Mouse (Mus musculus) layer of hippocampus, adult 8-10 months (tissue): ENCODE results near the gene Gm9767. TPM values are rescaled to one million over a fixed set of nuclear protein-coding genes. Genes with fewer than 3 reads are reported as not detected.

Experiments used
- DNase-seq, 2 experiments: peaks; one replicate each; pipeline ENCODE4 v3.0.0; 2022; ENCODE audit warnings: low spot score in 2 of 2
- total RNA-seq, 4 experiments: library from RNA; stranded (reverse); gene quantifications; 2 replicates each; pipeline ENCODE4 v1.2.4; 2022

Gene Gm9767
- total RNA-seq, result 1 to 10 TPM in 1 of 4 experiments, under 1 TPM in 2, not detected in 1; 0.54 to 1.2 (median 0.94) TPM

DNA sequence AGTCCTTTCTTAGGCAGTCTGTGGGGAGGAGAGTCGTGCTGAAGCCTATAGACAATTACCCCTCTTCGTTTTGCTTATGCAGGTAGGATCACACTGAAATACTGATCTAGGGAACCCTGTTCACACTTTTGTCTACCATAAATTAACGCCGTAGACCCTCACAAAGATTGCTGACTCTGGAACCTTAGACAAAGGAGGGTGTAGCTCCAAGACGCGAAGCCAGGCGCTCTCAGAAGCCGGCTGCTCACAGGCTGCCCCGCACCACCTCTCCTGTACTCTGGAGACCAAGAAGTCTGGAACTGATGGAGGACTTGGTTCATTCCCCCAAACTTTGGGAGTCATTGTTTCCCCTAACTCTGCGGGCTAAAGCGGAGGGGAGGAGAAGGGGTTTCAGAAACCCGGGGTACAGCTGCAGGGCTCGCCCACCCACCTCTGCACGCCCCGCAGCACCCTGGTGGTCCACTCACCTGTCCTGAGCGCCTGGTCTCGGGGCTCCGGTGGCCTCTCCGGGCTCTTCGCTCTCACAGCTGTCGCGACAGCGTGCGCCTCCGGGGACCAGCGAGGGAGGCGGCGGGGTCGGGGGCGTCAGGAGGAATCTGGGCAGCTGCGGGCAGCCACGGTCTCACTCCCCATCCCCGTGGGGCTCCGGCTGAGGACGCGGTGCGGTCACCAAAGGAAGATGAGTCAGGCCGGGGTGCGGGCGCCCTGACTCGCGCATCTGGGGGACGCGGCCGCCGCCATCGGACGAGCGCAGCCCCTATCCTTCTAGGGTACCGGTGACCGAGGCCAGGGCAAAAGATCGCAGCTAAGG is at the start of gene Gm9767:
TSS of gene Gm9767 (plus strand) at position 585 of the 811 bp plus-strand sequence.
- no peak for DNase-seq

DNA sequence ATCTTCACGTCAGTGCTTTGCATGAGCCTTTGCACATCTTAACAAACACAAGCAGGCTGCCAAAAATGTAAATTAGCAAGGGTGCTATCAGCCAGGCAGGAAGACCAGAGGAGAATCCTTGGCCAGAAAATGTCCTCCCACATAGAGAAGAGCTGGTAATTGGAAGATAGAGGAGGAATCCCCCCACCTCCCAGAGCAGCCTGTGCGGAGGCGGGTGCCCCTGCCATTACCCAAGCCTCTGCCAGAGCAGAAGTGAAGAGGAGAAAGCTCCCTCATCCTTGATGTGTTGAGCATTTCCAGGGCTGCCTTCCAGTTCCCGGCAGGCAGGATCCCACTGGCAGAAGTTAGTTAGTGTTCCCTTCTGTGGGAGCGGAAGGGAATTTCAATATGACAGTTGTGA is 43.1 kb upstream of the Gm9767 start:
- peak; percentile 83 to 87 for DNase-seq

- no peak for DNase-seq
Observed at GRCm38 (mm10) chr10:26051177-26051576, 26.9 kb upstream of the Gm9767 start.

GRCm38 (mm10) chr10:26059662-26060307 is 18.3 kb upstream of the Gm9767 start:
- DNase-seq, result peak in 1 of 2 experiments; percentile 18

GRCm38 (mm10) chr10:26063071-26063470 is 15.0 kb upstream of the Gm9767 start:
- no peak for DNase-seq

DNA sequence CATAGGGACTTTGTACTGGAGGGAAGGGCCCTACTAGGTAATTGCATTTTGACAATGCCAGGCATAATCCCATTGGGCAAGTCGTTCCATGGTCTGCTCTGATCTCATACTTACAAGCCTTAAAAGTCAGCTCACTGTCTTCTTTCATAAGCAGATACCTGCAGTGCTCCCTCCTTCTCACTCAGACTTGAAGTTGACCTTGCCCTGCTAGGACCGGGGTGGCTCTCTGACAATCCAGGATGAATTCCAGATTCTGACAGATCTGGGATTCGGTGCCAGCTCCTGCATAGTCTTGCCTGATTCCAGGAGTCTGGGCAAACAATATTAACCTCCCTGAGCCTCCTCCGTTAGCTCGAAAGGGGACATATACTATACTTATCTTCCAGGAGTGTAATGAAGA is 6.1 kb upstream of the Gm9767 start:
- DNase-seq, result no peak

- DNase-seq, result no peak
Observed at GRCm38 (mm10) chr10:26076949-26077348, 1.1 kb upstream of the Gm9767 start.

DNA sequence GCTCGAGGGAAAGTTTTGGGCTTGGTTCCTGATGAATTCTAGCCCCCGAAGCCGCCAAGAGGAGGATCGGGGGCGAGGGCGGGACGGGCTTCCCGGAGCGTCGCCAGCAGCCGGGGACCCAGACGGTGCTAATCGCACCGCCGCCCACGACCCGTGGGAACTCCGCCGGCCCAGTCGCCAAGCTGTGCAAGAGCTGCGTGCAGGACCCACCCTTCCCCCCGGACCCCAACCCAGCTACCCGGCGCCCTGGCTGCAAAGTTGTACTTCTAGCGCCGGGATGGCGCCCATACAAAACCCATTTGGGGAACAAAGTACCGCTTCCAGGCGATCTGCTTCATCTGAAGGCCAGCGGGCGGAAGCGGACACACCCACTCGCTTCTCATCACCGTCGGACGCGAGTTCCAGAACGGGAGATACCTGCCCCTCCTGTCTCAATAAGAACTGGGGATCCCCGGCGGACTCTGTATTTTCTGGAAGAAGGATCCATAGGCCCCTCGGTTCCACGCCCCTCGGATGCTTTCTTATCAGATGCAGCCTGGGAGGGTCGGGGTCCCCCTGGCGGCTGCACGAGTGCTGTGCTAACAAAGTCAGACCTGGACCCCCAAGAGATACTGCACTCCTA is 577 bp downstream of the Gm9767 start, which contains the start of gene Tmem200a:
TSS of gene Tmem200a (minus strand) at position 532 of the 622 bp plus-strand sequence.
- peak; percentile 50 to 68 for DNase-seq

DNA sequence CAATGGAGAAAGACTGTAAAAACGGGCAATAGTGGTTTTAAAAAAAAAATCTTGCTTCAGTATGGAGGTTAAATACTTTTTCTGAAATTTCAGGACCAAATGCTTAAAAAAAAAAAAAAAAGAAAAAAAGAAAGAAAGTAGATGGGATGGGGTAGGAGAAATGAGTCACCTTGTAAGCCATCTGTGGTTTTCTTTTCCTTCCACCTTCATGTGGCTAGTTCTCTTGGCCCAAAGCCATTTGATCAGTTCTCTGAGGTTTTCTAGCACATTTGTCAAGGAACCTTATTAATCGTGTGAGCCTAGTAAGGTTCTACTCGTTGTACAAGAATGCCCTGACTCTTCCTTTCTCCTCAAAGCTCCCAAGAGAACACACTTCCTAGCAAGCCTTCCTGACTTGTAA is 1.6 kb downstream of the Gm9767 start:
- no peak for DNase-seq

GRCm38 (mm10) chr10:26082081-26082480 is 4.0 kb downstream of the Gm9767 start:
- no peak for DNase-seq

DNA sequence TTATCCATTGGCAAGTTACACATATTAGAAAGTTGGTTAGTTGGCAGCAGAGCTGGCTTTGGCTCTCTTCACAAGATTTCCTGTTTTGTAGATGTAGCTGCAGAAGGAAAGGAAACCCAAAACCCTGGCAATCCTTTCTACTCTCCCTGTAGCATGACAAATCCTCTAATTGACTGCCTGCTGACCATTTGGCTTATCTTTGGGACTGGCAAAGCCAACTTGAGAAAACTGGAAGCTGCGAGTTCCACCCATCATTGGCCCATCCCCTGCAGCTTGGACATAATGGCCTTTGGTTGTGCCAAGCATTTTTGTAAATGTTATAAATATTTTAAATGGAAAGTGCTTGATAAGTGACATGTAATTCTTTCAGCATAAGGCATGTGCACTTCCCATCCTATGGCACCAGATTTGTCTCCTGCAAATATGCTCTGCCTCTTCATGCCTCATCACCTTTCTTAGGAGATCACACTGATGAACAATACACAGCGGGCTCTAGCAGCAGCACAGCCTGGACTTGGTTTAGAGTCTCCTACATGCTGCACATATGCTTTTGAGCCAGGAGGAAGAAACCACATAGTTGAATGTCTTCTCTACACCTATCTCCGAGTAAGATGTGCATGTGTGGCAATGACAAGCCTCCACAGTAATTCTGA is 25.4 kb downstream of the Gm9767 start:
- no peak for DNase-seq

DNA sequence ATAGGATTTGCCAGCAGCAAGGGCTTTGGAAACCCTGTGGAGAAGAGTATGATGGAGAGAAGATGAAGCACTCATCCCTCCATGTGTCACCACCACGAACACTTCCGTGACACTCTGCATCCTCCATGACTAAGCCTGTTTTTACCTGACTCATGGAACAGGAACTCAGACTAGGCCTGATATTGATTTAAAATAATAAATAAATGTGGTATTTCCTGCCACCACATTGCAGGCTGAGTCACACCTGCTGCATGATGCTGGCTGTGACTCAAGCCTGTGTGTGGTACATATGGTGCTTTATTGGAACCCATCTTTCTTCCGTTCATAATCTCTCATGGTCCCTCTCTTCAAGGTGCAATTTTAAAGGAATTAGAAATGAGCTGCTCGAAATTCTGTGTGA is 36.4 kb downstream of the Gm9767 start:
- peak; percentile 32 to 37 for DNase-seq

- DNase-seq, result no peak
Observed at GRCm38 (mm10) chr10:26119067-26119821, 41.2 kb downstream of the Gm9767 start.

DNA sequence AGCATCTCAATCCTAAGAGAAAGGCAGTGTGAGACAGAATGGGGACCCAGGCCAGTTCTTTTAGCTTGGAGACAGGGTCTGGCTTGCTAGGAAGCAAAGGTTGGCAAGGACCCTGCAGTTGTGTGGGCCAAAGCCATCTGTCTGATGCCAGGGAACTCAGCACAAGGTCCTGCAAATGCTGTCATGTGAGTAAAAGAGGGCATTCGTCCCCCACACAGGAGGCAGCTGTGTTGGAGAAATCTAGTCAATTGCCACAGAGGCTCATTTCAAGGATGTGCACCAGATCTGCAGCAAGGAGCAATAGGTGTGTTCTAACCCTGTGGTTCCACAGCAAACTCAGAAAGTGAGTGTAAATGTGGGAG is 41.7 kb downstream of the Gm9767 start:
- no peak for DNase-seq

Other genes starting within 250 kb of the Gm9767 start
- gene Tmem200a, start 797 bp downstream of the Gm9767 start, total RNA-seq, result 10 to 100 TPM; 18.2 to 25.3 (median 22.3) TPM
- gene Samd3, start 151.5 kb downstream of the Gm9767 start, total RNA-seq, result not detected